Mouse (Mus musculus) adrenal gland, postnatal 10 days (tissue): ENCODE measurements around the gene Zfp148. TPM values are rescaled to one million over a fixed set of nuclear protein-coding genes. Genes with fewer than 3 reads are reported as not detected.

Experiments
- DNase-seq: peaks from one replicate; pipeline ENCODE4 v3.0.0; 2021; ENCODE audit warnings: mixed read lengths
- long read RNA-seq, 2 experiments: library from polyadenylated mRNA; stranded (forward); transcript quantifications; one replicate each; pipeline ENCODE4 v2.0.0; 2021
- total RNA-seq, 2 experiments: library from RNA; stranded (reverse); gene quantifications; 2 replicates each; pipeline ENCODE4 v1.2.3; 2021

Gene Zfp148
- 10 to 100 TPM; 56.0 to 64.5 TPM for total RNA-seq
- long read RNA-seq, experiment 1, full-length matches to known transcripts, result 10 of 21 reads
- long read RNA-seq, experiment 1, partial matches to known transcripts, result 0 of 21 reads
- long read RNA-seq, experiment 1, other reads (novel, unspliced or antisense), result 11 of 21 reads
- long read RNA-seq, experiment 2, full-length matches to known transcripts, result 12 of 18 reads
- long read RNA-seq, experiment 2, partial matches to known transcripts, result 1 of 18 reads
- long read RNA-seq, experiment 2, other reads (novel, unspliced or antisense), result 5 of 18 reads

DNA sequence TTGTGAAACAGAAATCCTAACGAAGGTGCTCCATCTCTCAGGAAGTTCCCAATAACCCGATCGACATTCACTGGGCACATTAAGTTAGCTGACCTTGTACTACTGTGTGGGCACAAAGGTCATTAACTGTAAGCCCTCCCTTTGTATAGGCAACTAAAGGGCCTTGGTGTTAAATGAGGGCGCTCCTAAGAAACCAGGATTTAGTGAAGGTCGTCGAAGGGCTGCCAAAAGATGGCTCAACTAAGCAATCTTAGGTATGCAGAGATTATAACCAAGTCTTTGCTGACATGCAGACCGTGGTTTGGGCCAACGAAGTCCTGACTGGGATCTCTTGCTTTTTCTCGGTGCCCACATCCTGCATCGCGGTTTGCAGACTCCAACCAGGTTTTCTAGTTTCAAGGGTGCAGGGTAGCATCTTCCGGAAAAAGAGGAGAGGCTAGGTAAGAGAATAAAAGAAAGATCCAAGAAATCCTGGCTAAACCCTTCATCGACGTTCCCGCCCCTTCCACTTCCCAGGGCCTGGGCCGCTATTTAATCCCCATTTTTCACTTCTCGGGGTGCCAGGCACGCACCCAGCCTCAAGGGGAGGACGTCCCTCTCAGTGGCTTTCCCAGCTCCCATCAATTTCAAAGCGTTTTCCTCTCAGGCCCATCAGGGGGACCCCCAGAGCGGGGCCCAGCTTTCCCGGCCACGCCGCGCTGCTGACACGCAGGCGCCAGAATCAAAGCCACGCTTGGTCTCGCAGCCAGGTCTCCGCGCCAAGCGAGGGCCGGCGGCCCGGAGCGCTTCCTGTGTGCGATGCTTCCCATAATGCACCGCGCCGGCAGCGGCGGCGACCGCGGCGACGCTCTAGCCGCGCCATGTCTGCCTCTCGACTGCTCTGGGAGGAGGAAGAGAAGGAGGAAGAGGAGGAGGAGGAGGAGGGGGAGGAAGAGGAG is at the start of gene Zfp148:
TSS of gene Zfp148 (plus strand) at position 893 of the 938 bp plus-strand sequence.
- peak; percentile 93 for DNase-seq

DNA sequence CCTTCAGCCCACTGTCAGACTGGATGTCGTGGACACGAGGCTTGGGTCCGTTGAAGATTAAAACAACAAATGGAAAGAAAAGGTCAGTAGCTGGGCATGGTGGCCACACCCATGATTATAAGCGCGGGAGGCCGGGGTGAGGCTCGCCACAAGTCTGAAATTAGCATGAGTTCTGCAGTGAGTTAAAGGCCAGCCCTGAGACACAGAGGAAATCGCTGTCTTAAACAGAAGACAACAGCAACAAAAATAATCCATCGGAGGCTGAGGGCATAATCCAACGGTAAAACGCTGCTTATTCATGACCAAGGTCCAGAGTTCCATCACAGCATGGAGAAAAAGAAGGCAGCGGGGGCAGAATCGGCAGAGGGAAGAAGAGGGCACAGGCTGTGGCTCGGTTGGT is 47.6 kb upstream of the Zfp148 start:
- DNase-seq, result no peak

DNA sequence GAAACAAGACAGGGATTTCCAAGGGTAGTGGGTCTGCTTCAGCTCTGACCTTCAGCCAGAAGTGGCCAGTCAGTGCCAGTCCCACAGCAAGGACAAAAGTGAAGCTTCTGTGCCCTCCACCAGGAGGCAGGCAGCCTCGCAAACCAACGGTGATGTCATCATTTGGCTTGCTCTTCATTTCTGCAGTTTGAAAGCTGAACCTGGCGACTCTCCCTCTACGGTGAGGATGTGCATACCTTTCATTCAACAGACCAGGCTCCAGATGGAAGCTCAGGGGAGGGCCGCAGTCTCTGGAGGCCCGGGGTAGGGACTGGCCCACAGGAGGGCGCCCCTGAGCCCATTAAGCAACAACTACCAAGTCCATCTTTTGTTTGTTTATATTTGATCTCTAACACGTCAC is 43.5 kb upstream of the Zfp148 start:
- DNase-seq, result peak; percentile 77

DNA sequence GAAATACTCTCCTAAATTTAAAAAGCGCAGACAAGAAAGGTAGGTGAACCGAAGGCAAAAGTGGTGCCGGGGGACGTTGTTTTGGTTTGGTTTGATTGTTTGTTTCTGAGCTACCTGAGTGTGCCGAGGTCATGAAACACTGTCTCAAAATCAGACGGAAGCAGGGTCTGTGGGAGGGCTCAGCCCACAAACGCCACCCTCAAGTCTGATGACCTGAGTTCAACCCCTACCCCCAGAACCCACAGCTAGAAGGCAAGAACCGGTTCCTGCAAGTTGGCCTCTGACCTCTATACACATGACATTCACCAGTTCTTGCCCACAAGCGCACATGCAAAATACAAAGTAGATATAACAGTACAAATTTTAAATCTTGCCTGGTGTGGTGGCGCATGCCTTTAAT is 43.0 kb upstream of the Zfp148 start:
- no peak for DNase-seq

DNA sequence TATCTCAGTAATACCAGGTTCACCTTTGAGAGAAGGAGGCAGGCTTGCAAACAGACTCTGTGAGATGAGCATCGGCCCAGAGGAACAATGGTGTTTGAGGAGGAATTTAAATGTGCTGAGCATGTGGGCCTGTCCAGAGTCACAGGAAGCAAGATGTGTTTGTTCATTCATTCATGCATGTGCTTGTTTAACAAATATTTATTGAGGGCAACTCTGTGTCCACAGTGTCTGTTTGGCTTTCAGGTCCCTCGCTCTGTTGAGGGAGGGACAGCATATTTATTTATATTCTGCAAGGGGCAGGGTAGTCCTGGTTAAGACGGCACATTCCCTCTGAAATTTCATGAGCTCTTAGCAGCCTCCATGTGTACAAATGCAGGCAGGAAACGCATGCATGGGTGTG is 42.1 kb upstream of the Zfp148 start:
- DNase-seq, result no peak

DNA sequence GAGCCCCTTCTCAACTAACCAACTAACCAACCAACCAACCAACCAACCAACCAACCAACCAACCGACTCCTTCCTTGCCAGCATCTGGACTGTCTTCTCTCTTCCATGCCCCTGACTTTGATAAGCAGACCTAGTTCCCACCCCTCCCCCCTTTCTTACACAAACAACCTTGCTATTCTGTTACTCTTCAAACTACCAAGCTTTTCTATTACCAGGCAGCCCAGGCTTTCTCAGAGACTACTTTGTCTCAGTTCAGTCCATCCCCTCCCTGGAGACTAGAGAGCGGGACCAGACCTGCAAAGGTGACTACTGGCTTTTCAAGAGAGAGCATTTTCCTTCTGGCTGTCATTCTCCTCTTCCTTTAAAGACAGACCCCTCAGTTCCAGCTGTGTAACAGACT is 41.2 kb upstream of the Zfp148 start:
- DNase-seq, result no peak

DNA sequence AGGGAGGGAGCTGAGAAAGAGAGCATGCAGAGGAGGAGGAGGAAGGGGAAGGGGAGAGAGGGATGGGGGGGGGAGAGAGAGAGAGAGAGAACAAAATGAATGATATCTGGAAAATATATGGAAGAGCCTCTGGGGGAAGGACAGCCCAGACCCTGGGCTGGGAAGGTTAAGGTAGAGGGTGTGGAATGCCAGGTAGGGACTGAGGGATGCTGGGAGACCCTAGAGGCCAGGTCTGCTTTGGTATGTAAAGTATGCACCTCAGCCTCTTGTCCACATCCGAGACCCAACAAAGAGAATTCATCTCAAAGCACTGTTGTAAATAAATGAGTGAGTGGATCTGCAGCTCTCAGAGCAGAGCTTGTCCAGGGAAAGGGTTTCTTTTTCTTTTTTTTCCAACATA is 38.3 kb upstream of the Zfp148 start:
- no peak for DNase-seq

DNA sequence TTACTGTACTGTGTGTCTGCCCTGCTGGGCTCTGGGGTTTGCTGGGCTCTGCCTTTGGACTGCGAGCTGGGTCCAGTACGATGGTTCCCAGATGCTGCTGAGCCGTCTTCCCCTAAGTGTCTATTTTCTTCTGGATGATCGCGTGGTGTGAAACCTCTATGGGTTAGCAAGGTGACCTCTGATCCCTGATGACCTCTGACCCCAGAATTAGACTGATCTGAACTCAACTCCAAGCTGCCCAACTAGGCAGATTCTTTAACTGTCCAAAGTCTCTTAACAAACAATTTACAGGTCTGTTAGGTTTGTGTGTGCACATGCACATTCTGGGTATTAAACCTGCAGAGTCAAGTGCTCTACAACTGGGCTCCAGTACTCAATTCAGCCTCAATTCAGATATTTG is 37.5 kb upstream of the Zfp148 start:
- DNase-seq, result no peak

DNA sequence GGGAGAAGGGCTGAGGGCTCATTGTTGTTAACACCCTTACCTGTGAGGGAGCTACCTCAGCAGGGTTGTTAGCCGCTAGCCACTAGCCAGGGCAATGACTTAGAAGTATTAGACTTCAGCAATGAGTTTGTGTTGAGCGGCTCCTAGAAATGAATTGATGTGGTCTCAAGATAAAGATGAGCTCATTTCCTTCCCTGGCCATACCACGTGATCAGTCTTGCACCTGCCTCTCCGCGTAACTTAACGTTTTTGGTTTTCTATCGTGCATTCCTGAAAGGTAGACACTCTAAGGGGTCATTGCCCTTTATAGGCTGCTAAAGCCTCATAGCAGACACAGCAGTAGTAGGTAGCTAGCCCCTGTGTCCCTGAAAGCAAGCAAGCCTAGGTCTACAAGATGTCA is 37.0 kb upstream of the Zfp148 start:
- DNase-seq, result no peak

DNA sequence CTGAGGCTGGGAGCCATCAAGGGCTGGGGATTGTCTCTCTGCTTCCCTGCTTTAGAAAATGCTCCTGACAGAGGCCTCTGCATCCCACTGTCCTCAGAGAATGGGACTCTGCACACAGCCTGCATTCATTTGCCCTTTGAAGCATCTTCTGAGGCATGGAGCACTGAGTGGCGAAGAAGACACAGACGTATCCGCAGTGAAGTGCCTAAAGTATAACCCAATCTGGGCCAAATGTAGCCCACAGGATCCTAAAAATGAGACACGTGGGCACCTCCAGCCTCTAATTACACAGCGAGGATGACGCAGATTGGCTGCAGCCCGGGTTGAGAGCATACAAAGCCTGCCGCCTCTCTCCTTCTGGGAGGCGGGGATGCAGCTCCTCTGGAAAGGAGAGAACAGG is 36.3 kb upstream of the Zfp148 start:
- peak; percentile 25 for DNase-seq

DNA sequence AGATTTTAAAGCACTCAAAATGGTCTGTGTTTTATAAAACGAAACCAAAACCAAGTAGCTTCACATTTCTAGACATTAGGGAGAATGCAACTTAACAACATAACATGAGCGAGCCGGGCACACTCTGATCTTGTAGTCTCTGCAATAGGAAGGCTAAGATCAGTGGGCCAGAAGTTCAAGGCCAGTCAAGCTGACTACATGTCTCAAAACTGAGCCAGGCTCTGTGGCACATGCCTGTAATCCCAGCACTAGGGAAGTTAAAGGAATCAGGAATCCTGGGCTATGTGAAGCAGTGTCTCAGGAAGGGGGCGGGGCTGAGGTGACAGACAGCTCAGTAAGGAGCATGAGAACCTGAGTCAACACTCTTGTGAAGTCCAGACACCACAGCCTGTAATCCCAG is 35.8 kb upstream of the Zfp148 start:
- peak; percentile 54 for DNase-seq

DNA sequence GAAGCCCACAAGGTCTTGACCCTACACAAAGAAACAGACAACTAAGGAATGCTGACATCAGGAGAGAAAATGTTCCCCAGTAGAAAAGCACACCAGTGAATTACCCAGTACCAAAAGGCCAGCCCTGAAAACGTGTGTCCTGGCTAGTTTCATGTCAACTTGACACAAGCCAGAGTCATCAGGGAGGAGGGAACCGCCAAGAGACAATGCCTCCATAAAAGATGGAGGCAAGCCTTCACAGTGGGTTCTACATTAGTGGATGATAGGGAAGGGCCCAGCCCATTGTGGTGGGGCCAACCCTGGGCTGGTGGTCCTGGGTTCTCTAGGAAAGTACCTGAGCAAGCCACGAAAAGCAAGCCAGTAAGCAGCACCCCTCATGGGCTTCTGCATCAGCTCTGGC is 34.3 kb upstream of the Zfp148 start:
- DNase-seq, result no peak

DNA sequence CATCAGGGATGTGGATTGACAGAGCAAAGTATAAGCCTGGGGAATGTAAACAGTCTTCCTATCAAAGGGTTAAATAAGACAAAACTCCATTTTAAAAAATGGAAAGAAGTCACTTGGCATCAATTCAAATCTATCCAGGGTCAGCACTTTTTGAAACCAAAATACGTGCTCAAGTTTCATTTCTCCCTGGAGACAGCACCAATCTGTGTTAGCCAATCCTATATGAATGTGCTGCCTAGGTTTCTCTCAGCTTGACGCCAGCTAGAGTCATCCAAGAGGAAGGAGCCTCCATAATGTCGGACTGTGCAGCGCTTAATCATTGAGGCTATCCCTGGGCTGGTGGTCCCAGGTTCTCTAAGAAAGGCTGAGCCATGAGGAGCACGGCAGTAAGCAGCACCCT is 33.5 kb upstream of the Zfp148 start:
- no peak for DNase-seq

DNA sequence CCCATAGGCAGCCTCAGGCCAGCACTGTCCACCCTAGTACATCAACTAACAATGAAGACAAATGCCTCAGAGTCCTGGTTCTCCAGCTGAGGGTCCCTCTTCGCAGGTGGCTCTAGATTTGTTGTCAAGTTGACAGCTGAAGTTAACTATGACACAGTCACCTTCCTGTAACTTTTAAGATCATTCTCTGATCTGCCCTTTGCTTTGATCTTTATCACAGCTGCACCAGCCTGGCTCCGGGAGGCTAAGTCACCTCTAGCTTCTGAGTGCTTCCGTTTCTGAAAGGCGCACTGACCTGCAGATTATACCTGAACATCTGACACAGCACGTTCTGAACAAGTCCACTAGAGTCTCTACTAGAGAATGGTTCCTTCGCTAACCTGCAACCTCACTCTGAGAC is 22.8 kb upstream of the Zfp148 start:
- DNase-seq, result no peak

DNA sequence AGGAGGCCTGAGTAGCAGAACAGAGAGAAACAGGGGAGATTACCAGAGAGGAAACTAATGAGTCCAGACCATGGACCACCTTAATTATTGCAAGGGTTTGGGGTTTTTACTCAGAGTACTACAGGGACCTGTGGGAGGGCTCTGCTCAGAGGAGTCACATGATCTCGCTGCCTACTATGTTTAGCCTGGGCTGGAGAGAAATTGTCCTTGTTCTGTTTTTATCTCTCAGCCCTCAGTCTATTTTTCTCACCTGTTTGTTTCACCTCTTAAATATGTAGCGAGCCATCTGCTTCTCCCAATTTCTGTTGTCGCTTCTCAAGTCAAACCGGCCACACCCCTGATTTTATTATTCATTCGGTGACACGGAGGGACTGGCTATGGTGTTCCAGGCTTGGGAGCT is 14.9 kb upstream of the Zfp148 start:
- no peak for DNase-seq

DNA sequence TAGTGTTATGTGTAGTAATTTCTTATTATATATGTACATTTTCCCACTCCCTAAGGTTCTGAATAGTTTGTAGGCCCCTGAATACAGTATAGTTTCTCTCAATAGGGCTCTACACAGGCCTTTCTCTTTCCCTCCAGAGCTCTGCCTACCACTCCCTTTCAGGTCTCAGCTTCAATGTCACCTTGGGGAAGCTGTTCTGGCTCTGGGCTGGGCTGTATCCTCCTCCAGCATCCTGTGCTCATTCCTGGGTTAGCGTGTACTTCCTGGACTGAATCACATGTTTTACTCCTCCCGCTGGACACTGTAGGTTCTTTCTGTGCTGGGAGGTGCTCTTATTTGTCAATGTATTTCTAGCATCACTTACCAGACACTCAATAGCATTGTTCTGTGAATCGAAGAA is 12.0 kb upstream of the Zfp148 start:
- no peak for DNase-seq

DNA sequence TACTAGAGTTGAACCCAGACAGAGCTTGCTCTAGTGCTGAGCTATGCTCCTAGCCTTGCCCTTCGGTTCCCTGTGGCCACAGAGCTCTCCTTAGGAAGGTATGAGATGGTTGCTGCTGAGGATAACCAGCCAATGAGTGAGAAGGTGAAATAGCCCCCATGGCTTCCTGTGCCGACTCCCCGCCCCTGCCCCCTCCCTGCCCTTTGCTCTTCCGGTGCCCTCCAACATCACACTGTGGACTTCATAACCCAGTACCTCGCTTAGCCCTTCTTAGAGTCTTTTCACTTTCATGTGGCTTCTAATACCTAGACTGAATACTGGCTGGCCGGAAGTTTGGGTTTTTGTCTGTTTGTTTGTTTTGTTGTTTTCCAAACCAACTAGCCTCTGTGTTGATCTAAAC is 9.8 kb upstream of the Zfp148 start:
- no peak for DNase-seq

DNA sequence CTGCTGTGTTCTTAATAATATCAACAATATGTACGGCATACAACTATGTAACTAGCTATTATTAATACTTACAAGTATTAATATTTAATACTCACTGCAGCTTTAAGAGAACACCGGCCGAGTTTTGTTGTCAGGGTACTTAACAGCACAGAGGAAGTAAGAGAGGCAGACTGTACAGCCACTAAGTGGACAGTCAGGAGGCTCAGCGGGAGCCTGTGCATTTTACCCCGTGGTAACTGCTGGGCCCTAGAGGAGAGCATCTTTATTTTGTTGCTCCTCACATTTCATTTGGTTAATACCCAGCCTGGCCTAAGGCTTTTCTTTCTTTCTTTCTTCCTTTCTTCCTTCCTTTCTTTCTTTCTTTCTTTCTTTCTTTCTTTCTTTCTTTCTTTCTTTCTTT is 8.0 kb upstream of the Zfp148 start:
- DNase-seq, result no peak

DNA sequence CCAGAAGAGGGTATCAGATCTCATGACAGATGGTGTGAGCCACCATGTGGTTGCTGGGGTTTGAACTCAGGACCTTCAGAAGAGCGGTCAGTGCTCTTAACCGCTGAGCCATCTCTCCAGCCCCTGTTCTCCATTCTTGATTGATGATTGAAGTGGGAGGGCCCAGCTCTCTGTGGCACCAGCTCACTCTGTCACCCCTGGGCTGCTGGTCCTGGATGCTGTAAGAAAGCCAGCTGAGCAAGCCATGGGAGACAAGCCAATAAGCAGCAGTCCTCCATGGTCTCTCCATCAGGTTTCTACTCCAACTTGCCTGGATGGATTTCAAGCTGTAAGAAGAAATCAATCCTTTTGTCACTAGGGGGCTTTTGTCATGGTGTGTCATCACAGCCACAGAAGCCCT is 7.3 kb upstream of the Zfp148 start:
- DNase-seq, result no peak

DNA sequence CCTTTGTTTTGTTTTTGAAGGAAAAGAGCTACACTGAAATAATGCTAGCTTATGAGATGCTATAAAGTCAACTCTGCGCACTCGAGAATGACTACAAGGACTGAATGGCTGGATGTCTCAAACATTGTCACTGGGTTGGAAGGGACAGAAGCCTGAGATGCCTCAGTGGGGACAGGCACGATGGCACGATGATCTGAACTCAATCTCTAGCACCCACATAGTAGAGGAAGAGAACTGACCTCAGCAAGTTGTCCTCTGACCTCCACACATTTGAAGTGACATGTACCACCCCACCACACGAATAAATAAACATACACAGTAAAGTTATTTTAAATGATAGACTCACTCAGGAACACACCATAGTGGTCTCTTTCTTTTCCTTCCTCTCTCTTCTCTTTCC is 4.4 kb upstream of the Zfp148 start:
- no peak for DNase-seq

DNA sequence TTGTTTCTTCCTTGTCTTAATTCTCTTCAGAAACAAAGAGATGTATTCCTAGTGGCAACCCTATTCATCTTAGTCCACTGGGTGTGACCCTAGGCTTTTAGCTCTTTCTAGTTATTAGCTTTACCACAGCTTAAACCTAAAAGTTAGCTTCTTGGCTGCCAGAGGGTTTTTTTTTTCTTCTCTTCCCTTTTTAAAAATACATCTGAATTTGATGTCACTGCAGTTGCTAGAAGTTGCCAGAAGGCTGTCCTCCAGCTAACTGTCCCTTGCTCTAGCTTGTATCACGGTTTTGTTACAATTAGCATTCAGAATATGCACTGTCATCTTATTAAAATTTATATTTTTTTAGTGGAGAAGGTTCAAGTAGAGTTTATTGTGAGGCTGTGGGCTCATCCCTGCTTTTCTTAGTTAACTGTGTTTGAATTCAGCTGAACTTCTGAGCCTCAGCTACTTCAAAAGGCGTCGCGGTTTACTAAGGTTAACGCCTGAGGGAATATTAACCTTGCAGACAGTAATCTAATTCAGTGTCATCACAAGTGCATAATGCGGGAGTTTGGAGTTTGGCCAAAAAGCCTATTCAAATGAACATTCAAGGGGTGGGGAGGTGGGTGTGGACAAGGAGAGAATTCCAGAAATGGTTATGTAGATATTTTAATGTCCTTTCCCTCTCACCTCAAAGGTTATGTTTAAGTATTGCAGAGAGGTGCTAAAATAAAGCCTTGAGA is 1.3 kb upstream of the Zfp148 start:
- DNase-seq, result peak; percentile 24

DNA sequence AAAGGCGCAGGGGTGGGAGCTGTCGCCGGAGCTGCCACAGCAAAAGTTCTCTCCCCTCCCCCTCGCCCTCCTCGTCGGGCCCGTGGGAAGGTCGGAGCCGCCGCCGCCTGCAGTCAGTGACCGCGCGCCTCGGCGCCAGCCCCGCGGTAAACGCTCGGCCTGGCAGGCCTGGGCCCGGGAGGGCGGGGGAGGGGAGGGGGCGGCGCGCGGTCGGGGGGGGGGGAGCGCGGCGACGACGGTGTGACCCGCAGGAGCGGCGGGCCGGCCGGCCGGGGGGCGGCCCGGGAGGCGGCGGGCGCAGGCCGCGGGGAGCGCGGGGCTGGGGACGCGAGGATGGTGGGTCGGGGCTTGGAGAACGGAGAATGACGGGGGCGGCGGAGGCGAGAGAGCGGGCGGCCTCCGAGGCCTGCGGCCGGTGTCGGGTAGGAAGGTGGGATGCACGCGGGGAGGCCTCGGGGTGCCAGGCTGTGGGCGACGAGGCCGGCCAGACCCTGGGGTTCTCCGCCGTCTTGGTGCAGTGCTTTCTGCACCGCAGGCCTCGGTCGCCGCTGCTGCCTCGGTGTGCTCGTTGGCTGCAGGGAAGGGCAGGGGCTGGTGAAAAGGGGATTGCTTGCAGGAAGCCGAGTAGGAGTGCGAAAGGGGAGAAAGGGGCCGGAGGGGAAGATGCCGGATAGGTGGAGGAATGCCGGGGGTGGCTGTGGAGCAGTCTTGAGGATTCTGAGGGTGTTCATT is 412 bp downstream of the Zfp148 start:
- peak; percentile 63 for DNase-seq
